Mouse (Mus musculus): ENCODE results near the gene Dazap2. TPM values are rescaled to one million over a fixed set of nuclear protein-coding genes. Genes with fewer than 3 reads are reported as not detected.

The Dazap2 gene
- polyA plus RNA-seq, 1 experiment from 2014 or later = 203 TPM

- Histone ChIP-seq H3K9ac (no peak overlapping the region), H3K27ac (replicated peaks) (no peak overlapping the region), H3K27me3 (no peaks in the 10 kb centered on the region), H3K4me2 (replicated peaks) (no peak overlapping the region), H3K36me3 (no peaks in the 10 kb centered on the region), H3K9me3 (replicated peaks) (no peaks in the 10 kb centered on the region), H3K4me1 (0 out of 2 replicates have a peak, but pooled peaks cover 4% of the 10 kb centered on the region), H3K4me3 (replicated peaks) (no peak overlapping the region)
- no peak for ATAC-seq (ENCODE audit: insufficient number of reproducible peaks, low FRiP score, low TSS enrichment, low read depth)
- 41% methylated on average over 9 of the region's 9 CpGs for WGBS
These were observed 50.5 kb downstream of the Dazap2 start for GRCm38 (mm10) chr15:100665411-100666218.

- no peaks in the 10 kb centered on the region for H3K9me3 ChIP-seq (replicated peaks)
- no peak overlapping the region for H3K27ac ChIP-seq (replicated peaks)
- no peak overlapping the region for H3K9ac ChIP-seq
- H3K4me3 ChIP-seq (replicated peaks) = no peak overlapping the region
- WGBS = 7% methylated on average over 7 of the region's 7 CpGs
- H3K27me3 ChIP-seq = no peaks in the 10 kb centered on the region
- H3K4me1 ChIP-seq = 0 out of 2 replicates have a peak, but pooled peaks cover 4% of the 10 kb centered on the region
- H3K36me3 ChIP-seq = no peaks in the 10 kb centered on the region
- H3K4me2 ChIP-seq (replicated peaks) = no peak overlapping the region
- no peak for ATAC-seq (ENCODE audit: insufficient number of reproducible peaks, low FRiP score, low TSS enrichment, low read depth)
These were observed 51.1 kb downstream of the Dazap2 start for GRCm38 (mm10) chr15:100666219-100666696.

DNA sequence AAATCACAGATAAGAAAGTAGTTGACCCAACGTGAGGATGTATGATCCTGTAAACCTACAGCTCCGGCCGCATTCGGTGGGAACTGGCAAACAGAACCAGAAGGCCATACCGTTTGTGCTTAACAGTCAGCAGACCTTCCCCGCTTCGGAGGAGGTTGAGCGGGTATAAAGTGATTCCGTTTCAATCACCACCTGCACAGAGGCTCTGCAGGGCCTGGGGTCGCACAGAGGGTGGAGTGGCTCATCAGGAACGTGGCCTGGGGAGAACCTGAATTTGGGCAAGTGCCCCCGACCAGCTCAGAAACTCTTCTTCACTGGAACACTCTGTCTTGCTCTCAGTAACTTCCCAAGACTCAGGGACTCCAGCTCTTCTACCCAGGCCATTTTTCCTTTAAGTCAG lies 51.7 kb downstream of the Dazap2 start:
- no peak for ATAC-seq (ENCODE audit: insufficient number of reproducible peaks, low FRiP score, low TSS enrichment, low read depth)
- Histone ChIP-seq H3K36me3 (no peaks in the 10 kb centered on the region), H3K4me1 (0 out of 2 replicates have a peak, but pooled peaks cover 4% of the 10 kb centered on the region), H3K9me3 (replicated peaks) (no peaks in the 10 kb centered on the region), H3K27me3 (no peaks in the 10 kb centered on the region), H3K4me3 (replicated peaks) (no peak overlapping the region), H3K27ac (replicated peaks) (no peak overlapping the region), H3K9ac (no peak overlapping the region), H3K4me2 (replicated peaks) (no peak overlapping the region)
- 31% methylated on average over 12 of the region's 12 CpGs for WGBS

- ATAC-seq (ENCODE audit: insufficient number of reproducible peaks, low FRiP score, low TSS enrichment, low read depth) = no peak
- H3K9me3 ChIP-seq (replicated peaks) = no peaks in the 10 kb centered on the region
- H3K27me3 ChIP-seq = no peaks in the 10 kb centered on the region
- no peak overlapping the region for H3K4me2 ChIP-seq (replicated peaks)
- H3K4me1 ChIP-seq = 0 out of 2 replicates have a peak, but pooled peaks cover 4% of the 10 kb centered on the region
- no peaks in the 10 kb centered on the region for H3K36me3 ChIP-seq
- H3K4me3 ChIP-seq (replicated peaks) = no peak overlapping the region
- H3K27ac ChIP-seq (replicated peaks) = no peak overlapping the region
- WGBS = 65% methylated on average over 6 of the region's 6 CpGs
- H3K9ac ChIP-seq = no peak overlapping the region
These were observed 52.3 kb downstream of the Dazap2 start for GRCm38 (mm10) chr15:100667420-100667819.

DNA sequence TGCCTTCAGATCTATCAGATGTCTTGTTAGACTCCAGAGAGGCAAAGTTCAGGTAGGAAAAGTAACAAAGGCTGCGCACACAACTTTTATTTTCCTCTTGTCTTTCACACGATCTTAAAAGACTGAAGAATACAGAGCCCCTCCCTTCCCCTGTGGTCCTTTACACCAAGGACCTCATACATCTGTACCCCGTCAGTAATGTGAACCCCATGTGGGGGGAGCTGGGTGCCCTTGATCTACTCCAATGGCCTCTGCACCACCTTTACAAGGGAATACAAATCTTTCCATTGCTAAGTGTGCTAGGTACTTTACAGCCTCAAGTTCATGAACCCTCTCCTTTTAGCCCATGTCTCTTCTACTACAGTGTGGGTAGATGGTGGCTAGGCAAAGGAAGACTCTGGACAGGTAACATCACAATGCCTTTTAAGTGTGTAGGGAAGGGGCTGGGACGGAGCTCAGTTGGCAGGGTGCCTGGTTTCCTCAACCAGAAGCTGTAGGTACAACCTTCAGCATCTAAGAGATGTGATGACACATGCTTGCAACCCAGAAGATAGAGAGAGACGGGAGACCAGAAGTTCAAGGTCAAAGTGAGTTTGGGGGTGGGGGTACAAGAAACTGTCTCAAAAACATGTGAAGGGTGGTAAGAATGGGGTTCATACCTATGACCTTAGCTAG lies 52.9 kb downstream of the Dazap2 start:
- ATAC-seq (ENCODE audit: insufficient number of reproducible peaks, low FRiP score, low TSS enrichment, low read depth) = no peak
- no peak overlapping the region for H3K4me2 ChIP-seq (replicated peaks)
- WGBS = 76% methylated on average over 5 of the region's 5 CpGs
- H3K27me3 ChIP-seq = no peaks in the 10 kb centered on the region
- H3K9me3 ChIP-seq (replicated peaks) = no peaks in the 10 kb centered on the region
- no peaks in the 10 kb centered on the region for H3K36me3 ChIP-seq
- no peak overlapping the region for H3K9ac ChIP-seq
- no peak overlapping the region for H3K27ac ChIP-seq (replicated peaks)
- 0 out of 2 replicates have a peak, but pooled peaks cover 4% of the 10 kb centered on the region for H3K4me1 ChIP-seq
- no peak overlapping the region for H3K4me3 ChIP-seq (replicated peaks)

DNA sequence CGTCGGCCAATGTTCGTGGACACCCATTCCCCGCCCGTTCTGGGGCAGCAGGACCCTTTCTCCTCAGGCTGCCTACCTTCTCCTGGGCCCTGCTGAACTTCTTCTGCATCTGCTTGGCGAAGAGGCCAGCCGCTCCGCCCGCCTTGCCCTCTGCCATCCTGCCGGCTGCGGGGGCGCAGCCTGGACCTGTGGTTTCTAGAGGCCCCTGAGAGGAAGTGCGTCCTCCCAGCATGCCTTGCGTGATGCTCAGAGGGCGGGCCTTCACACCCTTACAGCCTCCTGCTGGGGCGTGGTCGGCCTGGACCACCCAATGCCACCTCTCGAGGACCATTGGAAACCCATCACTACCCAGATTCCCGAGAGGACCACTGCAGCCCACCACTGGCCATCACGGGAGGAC lies 54.2 kb downstream of the Dazap2 start, which contains the start of gene Bin2:
TSS of gene Bin2 (minus strand) at position 217 of the 400 bp plus-strand sequence.
- no peaks in the 10 kb centered on the region for H3K36me3 ChIP-seq
- no peak for ATAC-seq (ENCODE audit: insufficient number of reproducible peaks, low FRiP score, low TSS enrichment, low read depth)
- H3K27ac ChIP-seq (replicated peaks) = no peak within 1 kb of the TSS
- H3K9me3 ChIP-seq (replicated peaks) = no peaks in the 10 kb centered on the region
- H3K4me2 ChIP-seq (replicated peaks) = no peak within 1 kb of the TSS
- 0 out of 2 replicates have a peak, but pooled peaks cover 4% of the 10 kb centered on the region for H3K4me1 ChIP-seq
- no peak within 1 kb of the TSS for H3K9ac ChIP-seq
- 88% methylated on average over 20 of the region's 20 CpGs for WGBS
- H3K27me3 ChIP-seq = no peaks in the 10 kb centered on the region
- H3K4me3 ChIP-seq (replicated peaks) = no peak within 1 kb of the TSS

DNA sequence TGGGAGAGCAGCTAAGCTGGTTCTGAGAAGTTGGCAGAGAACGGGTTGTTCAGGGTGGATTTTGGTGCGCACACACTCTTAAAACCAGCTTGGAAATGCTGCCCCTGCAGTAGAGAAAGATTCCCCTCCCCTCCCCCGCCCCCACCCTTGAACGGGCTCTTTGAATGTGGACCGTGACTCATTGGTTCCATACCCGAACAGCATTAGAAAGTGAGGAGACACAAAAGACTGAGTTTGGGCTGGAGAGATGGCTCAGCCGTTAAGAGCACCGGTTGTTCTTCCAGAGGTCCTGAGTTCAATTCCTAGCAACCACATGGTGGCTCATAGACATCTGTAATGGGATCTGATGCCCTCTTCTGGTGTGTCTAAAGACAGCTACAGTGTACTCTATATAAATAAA lies 54.9 kb downstream of the Dazap2 start:
- no peak overlapping the region for H3K4me2 ChIP-seq (replicated peaks)
- H3K36me3 ChIP-seq = no peaks in the 10 kb centered on the region
- no peak overlapping the region for H3K9ac ChIP-seq
- no peaks in the 10 kb centered on the region for H3K27me3 ChIP-seq
- 52% methylated on average over 8 of the region's 8 CpGs for WGBS
- ATAC-seq (ENCODE audit: insufficient number of reproducible peaks, low FRiP score, low TSS enrichment, low read depth) = no peak
- 0 out of 2 replicates have a peak, but pooled peaks cover 4% of the 10 kb centered on the region for H3K4me1 ChIP-seq
- no peak overlapping the region for H3K4me3 ChIP-seq (replicated peaks)
- no peak overlapping the region for H3K27ac ChIP-seq (replicated peaks)
- H3K9me3 ChIP-seq (replicated peaks) = no peaks in the 10 kb centered on the region

Small RNA genes within 50 kb of the gene (microRNA-seq; reads per million reads assigned to microRNA genes)
- not detected for gene Mir6961 (ENCODE audit: borderline number of aligned reads)

Other genes with a start within 250 kb of the Dazap2 start
- gene Gm5475, start 193.2 kb upstream of the Dazap2 start, polyA plus RNA-seq (2015; fragmentation: Nextera tagmentation; extraction: Ambion mirVana) = 0.07 TPM in 1 of 2 replicates, not detected in the other
- 23.6 and 25.9 TPM in 2 replicates for gene Slc11a2, start 190.3 kb upstream of the Dazap2 start, polyA plus RNA-seq (2015; fragmentation: Nextera tagmentation; extraction: Ambion mirVana)
- 29.6 and 30.2 TPM in 2 replicates for gene Letmd1, start 146.3 kb upstream of the Dazap2 start, polyA plus RNA-seq (2015; fragmentation: Nextera tagmentation; extraction: Ambion mirVana)
- gene Csrnp2, start 119.9 kb upstream of the Dazap2 start, polyA plus RNA-seq (2015; fragmentation: Nextera tagmentation; extraction: Ambion mirVana) = 17.4 and 18.8 TPM in 2 replicates
- gene Tfcp2, start 63.3 kb upstream of the Dazap2 start, polyA plus RNA-seq (2015; fragmentation: Nextera tagmentation; extraction: Ambion mirVana) = 23.0 and 26.6 TPM in 2 replicates
- gene Pou6f1, start 15.4 kb upstream of the Dazap2 start, polyA plus RNA-seq (2015; fragmentation: Nextera tagmentation; extraction: Ambion mirVana) = 12.3 and 13.8 TPM in 2 replicates
- gene Smagp, start 21.6 kb downstream of the Dazap2 start, polyA plus RNA-seq (2015; fragmentation: Nextera tagmentation; extraction: Ambion mirVana) = 25.7 and 28.5 TPM in 2 replicates
- gene Bin2, start 54.2 kb downstream of the Dazap2 start, polyA plus RNA-seq (2015; fragmentation: Nextera tagmentation; extraction: Ambion mirVana) = 5.2 and 5.7 TPM in 2 replicates
- 4.5 and 5.3 TPM in 2 replicates for gene Cela1, start 72.6 kb downstream of the Dazap2 start, polyA plus RNA-seq (2015; fragmentation: Nextera tagmentation; extraction: Ambion mirVana)
- 4.0 and 4.5 TPM in 2 replicates for gene Galnt6, start 114.0 kb downstream of the Dazap2 start, polyA plus RNA-seq (2015; fragmentation: Nextera tagmentation; extraction: Ambion mirVana)
- gene Slc4a8, start 146.4 kb downstream of the Dazap2 start, polyA plus RNA-seq (2015; fragmentation: Nextera tagmentation; extraction: Ambion mirVana) = 4.8 TPM in 2 replicates

Measured in embryonic facial prominence, embryonic 15.5 days (tissue).